Mouse (Mus musculus) MN1 (cell line): ENCODE results near the gene Fars2.
"Not testable (repeated sequence)": the region's sequence is repeated elsewhere in the genome, so short reads cannot be mapped to it uniquely, and the experiment has no call there.

Experiments used
- DNase-seq: peaks from one replicate; pipeline ENCODE4 v3.0.0-alpha.2; 2016; ENCODE audit warnings: low spot score

Fars2 gene

DNA sequence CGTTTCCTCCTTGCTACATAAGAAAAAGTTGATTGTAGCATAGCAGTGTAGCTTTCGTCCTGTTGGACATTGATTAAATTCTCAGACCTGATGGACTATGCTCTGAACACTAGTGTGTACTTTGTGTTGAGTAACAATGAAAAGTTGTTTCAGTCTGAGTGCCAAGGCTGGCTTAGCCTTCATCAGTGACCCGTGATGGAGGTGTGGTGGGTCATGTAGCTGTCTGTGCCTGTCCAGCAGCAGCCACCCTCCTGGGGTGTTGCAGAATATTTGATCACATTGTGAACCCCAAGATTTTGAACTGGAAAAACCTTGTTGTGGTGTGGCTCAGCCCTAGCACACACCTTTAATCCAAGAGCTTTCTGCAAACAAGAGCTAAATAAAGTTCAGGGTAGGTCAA lies 343.3 kb downstream of the Fars2 start:
- DNase-seq = no peak

DNA sequence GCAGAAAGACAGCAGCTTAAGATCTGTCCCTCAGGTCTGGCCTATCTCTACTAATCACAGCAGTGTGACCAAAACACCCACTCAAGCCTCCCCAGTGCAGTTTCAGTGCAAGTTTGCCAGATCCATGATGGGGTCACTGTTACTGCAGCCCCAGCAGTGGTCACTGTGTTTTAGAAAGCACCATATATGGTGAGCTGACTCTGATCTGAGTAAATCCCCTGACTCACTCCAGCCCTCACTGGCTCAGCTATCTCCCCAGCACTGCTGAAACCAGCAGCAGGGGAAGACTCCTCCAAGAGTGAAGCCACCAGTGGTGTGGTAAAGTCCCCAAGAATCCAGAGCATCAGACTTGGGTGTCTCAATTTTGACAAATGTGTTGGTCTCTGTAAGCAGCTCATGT lies 346.5 kb downstream of the Fars2 start:
- no peak for DNase-seq

DNA sequence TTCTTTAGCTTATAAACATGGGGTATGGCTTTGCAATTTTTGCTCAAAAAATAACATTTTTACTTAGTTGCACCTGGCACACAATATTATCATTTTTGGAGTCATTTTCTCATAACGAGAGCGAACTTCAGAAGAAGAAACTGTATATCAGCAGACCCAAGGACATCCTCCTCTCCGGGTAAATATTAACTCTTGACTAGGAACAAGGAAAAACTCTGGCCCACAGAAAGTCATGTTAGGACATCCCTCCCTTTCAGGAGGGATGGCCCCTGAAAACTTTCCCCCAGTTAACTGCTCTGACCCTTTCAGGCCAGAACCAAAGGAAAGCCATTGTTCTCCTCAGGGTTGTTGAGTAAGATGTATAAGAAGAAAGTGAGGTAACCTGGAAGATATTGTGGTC lies 348.9 kb downstream of the Fars2 start:
- not testable (repeated sequence) for DNase-seq

DNA sequence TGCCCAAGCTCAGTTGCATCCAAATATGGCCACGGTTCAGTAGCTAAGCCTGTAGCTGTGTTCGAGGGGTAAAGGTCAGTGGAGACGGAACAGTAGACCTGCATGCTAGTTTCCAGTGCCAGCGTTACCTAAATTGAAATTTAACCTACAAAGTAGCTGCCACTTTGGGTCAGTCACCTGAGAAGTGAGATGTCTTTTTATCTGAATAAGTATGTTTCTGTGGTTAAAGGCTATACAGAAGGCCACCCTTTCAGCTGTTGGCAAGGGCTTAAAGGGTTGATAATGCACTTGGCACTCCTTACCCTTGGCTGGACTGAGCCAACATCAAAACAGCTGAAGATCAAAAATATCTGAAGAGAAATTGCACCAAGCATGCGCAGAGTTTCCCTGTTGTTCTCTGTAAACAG lies 349.3 kb downstream of the Fars2 start:
- no peak for DNase-seq

DNA sequence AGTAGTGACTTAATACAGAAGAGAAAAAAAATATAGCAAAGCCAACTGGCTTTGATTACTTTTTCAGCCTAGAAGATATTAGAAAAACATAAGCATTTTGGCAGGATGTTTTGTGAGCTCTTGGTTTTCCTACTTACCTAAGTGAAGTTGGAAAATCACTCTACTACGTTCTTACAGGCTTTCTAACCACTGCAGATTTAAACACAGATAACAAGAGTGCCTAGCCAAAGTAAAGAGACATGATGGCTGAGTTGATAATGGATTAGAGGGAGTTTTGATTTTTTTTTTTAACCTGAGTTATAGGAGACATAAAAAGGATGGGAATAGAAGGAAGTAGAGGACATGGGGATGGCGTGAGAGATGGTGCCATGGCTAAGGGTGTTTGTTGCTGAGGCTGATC lies 350.6 kb downstream of the Fars2 start:
- no peak for DNase-seq

DNA sequence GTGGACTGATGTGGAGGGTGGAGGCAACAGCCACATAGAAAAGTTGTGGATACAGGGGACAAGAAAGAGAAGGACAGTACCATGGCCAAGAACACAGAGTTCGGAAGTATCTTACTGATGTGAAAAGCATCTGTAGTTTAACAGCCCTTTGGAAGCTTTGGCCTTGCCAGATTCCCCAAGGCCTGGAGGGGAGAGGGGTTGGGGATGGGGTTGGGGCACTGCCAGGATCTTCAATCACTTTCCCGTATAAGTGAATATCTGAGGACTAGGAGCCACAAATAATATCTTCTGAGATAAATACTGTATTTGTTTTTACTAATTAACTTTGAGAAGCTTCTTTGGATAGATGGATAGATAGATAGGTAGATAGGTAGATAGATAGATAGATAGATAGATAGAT lies 351.8 kb downstream of the Fars2 start:
- DNase-seq = no peak

DNA sequence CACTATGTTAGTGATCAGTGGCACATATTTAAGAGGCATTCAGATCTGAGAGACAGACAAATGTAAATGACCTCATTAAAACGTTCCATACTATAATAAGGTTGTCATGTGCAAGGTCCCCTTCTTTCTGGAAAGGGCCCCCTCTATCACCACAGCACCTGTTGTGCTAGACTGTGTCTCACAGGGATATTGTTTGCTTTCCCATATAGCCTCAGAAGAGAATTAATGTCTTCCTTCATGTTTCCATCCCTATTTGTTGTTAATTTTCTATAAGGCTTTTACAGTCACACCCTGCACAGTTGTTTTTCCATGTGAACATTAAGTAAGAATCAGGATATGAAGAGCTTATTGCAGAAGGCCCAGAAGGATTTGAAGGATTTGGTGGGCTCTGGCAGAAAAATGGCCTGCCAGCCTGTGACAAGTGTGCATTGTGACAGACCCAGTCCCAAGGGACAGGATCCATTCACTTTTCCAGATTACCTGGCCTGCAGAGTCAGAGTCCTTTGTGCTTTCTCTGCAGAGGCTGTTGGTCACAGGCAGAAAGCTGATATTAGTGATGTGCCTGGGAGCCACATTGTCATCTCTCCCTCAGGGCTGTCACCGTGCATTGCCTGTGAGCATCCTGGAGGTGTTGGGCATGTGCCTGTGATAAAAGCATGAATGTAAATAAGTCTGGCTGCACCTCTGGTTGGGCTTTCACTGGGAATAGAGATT lies 352.4 kb downstream of the Fars2 start:
- DNase-seq = no peak

DNA sequence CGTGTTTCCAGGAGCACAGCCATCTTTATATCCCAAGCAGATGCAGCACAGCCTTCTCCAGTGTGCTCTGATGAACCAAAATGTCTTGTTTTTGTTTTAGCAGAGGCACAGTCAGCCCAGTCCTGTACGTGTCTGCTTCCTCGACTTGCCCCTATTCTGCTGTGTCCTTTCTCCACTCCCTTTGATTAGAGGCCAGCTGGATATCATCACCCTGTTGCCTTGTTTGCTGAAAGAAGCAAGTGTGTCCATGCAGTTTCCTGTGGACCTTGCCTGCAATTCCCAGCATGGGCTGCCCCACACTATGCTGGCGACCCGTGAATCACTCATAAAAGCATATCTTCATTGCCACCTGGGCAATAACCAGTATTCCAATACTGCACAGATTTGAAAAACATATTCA lies 360.4 kb downstream of the Fars2 start:
- no peak for DNase-seq

DNA sequence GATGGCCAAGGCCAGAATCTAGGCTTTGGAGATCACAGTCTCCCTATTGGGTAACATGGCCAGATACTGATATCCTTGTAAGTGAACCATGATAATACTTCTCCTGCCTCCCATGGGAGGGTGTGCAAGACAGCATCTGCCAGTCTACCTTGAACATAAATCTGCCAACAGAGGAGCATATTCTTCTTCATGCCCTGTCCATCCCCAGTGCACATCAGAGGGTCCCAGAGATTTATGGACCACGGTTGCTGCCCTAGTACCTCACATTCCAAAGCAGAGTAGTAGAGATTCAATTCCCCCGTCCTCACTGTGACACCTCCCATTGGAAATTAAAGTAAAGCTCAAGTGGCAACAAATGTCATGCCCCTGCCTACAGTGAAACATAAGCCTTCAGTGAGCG lies 361.0 kb downstream of the Fars2 start:
- no peak for DNase-seq

DNA sequence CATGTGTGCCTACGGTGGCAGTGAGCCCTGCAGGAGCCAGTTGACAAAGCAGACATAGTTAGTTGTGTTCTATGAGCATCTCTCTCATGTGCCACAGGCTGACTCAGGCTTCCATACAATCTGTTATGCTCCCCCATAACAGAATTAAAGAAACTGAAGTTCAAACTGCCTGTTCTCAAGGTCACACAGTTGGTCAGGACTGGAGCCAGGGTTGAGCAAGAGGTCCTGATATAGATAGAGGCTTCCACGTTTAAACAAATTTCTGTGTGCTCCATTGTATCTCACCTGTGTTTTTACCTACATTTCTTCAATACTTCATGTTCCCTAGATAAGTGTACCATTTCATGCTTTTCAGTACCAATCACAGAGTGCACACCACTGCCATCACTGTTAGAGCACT lies 362.9 kb downstream of the Fars2 start:
- DNase-seq = no peak

DNA sequence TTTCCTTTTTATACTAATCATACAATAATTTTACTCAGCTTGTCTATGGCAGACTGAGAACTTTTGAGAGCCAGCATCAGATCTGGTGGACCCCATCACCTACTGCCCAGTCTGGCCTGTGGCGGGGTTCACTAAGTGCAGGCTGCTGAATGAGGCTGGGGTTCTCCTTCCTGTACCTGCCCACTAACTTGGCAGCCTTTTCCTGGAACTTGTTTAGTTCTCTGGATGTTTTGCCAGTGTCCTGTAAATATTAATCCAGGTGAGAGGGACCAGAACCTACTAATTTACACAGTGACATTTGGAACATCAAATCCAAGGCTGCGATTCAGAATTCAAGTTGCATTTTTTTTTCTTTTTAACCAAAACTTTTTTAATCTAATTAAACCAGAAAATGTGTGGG lies 367.2 kb downstream of the Fars2 start:
- DNase-seq = no peak

DNA sequence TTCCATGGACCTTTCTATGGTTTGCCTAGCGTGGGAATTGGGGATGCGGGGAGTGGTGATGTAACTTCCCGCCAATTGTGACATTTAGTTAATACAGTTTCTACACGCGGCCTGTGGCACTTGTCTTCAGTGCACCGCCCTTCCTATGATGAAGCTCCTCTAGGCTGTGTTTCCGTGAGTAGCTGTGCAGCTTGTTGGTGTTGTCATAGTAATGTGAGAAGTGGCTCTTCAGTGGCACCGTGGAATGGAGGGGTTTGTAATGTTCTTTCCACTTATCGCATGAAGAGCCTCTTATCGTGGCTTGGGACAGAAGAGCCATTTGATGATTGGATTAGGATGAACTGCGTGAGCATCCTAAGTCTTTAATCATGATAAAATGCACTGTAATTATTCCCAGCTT lies 369.5 kb downstream of the Fars2 start:
- DNase-seq = no peak

DNA sequence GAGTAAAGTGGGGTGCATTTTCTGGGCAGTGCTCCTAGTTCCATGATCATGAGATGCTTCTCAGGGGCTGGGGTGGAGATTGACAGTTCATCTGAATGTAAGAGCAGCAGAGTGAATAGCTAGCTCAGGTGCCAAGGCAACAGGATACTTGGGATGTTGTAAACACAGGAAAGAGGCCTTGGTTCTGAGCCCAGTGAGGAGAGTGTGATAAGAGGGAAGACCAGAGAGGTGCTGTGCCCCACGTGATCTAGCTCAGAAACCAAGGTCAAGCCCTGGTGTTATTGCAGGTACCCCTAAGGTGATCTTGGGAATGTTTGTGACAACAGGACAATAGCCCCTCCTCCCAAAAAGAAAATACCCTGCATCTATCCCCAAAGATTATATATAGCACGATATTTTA lies 372.2 kb downstream of the Fars2 start:
- no peak for DNase-seq

DNA sequence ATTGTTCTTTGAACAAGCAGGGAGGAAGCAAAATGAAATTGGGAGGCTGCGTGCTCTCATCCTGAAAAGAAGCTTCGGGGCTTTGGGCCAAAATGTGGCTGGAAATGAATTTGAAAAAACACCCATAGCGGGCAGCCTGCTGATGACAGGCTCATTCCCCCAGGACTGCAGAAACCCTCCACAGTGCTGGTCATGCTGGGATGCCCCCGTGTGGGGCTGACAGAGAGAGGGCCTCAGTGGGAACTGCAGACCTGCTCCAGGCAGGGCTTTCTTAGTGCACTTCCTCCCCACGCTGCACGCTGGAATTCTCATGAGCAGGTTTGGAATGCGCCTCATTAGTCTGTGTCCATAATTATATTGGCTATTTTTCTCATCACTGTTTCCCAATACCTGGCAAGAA lies 373.4 kb downstream of the Fars2 start:
- no peak for DNase-seq

DNA sequence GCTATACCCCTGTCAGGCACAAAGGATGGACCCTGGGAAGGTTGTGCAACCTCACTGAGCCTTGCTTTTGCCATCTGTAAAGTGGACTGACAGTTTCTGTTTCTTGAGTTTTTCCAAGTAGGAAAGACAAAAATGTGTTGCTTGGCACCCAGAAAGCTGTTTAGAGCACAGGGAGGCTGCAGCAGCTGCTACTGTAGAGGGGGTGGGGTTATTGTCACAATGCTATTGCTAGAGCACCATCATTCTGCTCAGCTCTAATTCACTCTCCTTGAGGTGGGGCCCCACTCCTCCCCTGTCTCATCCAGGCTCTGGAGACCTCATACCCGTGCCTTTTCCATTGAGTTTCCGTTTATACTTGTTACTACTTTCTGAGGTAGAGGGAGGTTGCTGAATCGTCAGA lies 375.2 kb downstream of the Fars2 start:
- no peak for DNase-seq

DNA sequence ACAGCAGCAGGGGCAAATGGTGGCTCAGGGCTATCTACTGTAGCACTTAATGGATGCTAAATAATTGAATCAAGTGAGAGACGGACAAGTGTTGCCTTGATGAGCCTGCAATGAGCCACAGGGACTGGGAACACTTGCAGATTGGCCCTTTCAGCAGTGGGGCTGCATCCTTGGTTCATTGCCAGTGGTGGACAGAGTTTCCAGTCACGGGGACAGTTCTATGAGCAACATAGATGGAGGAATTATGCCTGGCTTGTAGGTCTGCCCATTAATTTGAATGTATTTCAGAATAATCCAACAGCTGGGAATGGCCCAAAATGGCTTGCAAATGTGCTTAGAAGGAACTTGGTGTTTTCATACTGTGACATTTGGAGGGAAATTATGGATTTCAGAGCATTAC lies 376.1 kb downstream of the Fars2 start:
- DNase-seq = peak; percentile 35

DNA sequence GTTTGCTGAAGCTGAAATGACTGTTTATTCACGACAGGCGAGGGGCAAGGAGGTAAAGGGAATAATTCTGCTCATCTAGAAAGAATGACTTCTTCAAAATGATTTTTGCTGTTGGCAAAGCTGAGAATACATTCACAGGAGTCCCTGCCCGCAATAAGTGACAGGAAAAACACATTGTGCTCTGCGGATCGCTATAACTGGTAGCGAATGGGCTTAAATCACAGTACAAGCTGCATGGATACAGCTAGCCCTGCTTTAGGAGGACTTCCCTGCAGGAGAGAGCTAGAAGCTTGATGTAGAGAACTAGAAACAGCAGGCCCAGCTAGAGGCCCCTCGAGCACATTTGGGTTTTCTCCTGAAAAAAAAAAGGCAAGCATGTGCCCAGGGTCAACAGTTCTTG lies 376.6 kb downstream of the Fars2 start:
- no peak for DNase-seq

DNA sequence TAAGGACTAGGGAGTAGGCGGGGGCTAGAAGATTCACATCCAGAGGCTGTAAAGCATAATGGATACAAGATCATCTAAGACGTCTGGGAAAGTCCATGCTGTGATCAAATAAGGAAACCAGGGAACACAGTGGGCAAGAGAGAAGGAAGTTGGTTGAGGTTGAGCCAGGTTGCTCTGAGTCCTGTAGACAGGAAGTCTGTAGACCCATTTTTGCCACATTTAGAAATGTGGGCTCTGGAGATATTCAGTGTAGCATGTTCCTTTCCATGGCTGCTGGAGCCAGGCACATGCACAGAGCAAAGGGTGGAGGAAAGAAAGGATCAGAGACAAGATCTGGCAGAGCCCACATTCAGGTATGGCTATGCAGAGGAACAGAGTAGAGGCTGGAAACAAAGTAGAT lies 378.8 kb downstream of the Fars2 start:
- no peak for DNase-seq

DNA sequence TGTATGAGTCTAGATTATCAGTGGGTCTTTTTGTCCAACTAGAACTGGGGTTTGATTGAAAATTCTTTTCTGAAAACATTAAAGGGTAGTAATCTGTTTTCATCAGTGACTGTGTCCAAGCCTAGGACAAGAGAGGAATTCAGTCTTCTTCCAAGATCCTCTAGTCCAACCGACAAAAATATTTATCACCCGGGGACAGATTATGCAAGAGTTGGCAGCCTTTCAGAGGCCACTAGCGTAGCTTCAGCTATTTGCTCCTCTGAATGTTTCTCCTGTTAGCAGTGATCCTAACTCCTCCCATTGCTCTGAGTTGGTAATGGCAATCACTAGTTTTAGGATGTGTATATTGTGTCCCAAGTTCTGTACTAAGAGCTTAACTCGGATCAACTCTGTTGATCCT lies 380.1 kb downstream of the Fars2 start:
- no peak for DNase-seq

DNA sequence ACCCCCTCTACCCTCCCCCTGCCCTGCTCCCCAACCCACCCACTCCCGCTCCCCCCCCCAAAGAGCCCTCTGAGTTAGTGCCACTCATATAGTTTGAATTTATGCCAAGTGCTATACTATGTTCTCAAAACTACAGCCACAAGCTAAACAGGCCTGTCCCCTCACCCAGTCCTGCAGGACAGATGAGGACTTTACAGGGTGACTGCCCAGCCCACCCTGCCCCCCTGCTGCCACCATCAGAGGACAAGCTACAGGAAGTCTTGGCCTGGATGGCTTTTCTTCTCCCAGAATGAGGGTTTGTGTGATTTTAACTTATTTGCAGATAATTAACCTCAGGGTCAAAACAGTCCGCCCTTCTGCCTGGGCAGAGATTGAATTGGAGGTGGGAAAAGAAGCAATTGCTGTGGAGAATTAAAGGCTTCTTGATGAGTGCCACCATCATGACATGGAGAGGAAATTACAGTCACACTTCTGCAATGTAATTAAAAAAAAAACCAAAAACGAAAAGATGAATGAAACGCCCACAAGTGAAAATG lies 383.2 kb downstream of the Fars2 start:
- DNase-seq = no peak

DNA sequence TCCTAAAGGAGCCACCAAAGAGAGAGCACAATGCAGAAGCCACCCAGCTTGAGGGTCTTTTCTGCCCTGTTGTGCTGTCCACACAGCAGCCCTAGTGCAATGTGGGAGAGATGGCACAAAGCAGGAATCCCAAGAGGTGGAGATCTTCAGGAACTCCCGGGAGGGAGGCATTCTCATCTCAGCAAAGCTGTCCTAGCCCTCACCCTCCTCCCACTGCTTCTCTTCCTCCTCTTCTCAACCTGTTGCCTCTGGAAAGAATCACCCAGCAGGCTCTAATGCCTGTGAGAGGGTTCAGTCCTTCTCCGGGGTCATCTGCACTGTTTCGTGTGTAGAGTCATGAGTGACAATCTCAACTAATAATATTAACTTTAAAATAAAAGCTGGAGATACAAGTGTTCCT lies 386.3 kb downstream of the Fars2 start:
- no peak for DNase-seq

DNA sequence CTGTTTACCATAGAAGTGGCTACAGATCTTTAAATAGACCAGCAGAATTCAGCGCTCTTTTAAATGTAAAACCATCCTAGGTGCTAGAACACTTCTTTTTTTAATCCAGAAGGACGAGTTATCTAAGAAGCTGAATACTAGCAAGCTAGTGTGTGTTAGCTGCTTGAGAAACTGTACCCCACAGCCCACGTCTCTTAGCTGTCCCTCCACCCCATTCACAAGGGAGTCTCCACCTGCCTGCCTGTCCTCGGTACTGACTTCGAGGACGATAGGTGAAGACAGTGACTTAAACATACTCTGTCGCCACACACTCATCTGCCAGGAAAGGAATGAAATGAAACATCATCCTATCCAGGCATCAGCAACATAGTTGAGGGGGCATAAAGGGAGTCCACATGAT lies 386.8 kb downstream of the Fars2 start:
- no peak for DNase-seq

DNA sequence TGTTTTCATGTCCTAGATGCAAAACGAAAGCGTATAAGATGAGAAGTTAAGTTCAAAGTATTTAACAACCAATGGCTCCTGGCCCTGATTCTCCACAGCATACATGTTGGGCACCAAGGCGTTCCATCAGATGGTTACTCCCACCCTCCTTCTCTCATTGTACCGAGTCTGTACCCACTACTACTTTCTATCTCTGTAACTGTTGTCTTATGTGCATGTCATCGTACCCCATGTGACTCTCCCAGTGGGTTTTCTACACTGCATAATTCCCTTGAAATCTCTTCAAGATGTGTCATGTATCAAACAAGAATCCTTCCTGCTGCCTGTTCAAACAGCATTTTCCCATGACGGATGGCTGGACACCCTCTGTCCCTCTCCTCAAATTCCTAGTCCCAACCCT lies 388.5 kb downstream of the Fars2 start:
- no peak for DNase-seq

DNA sequence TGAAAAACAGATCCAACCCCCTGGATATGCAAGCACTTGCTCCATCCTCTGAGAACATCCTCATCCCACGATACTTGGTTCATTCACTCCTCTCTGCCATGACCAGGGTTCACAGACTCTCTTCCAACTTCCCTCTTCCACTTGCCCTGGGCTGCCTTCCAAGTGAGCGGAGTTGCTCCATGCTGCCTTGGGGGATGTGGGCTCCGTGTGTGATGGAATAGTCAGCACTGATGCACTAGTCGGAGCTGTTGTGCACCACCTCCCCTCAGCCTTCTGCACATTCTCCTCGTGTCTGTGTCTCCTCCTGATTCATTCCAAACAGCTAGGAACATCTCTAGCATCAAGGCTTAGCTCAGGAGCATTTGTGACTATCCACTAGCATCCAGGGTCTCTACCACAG lies 389.1 kb downstream of the Fars2 start:
- no peak for DNase-seq

DNA sequence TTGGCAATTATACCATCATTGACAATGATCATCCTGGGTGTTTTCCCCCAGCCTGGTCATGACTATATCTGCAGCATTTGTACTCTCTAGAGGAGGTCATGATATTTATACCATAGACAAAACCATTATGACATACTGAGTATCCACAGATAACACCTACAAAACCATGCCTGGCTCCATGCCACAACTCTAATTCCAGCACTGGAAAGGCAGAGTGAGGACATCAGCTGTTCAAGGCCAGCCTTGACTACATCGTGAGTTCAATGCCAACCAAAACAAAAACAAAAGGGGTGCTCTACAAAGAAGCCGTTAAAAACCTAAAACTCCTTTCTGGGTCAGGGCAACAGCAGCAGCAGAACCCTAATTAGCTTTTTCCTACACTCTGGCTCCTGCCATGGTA lies 392.9 kb downstream of the Fars2 start:
- no peak for DNase-seq
